Mouse (Mus musculus): ENCODE measurements around the gene Dlx5.

Dlx5 gene

GRCm38 (mm10) chr6:6876231-6876630 lies 5.7 kb downstream of the Dlx5 start:
- DNase-seq (ENCODE audit: low read depth) = no peak

DNA sequence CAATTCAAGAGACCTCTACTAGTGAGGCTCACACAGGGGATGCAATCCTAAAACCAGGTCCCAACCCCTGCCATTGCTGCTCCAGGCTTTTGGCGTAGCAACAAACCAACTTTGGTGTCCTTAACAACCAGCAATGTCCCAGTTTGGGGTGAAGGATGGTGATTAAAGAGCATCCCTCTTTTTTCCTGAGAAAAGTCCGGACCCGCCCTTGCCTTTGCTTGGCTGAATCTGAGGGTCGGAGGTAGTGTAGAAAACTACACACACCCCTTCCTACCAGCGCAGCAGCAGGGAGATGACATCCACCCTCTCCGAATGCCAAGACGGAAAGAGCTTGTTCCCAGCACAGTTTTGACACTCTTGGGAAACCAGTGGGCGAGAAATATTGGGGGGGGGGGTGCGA lies 6.2 kb downstream of the Dlx5 start:
- no peak for DNase-seq (ENCODE audit: low read depth)

GRCm38 (mm10) chr6:6875136-6875535 lies 6.7 kb downstream of the Dlx5 start:
- DNase-seq (ENCODE audit: low read depth) = no peak

DNA sequence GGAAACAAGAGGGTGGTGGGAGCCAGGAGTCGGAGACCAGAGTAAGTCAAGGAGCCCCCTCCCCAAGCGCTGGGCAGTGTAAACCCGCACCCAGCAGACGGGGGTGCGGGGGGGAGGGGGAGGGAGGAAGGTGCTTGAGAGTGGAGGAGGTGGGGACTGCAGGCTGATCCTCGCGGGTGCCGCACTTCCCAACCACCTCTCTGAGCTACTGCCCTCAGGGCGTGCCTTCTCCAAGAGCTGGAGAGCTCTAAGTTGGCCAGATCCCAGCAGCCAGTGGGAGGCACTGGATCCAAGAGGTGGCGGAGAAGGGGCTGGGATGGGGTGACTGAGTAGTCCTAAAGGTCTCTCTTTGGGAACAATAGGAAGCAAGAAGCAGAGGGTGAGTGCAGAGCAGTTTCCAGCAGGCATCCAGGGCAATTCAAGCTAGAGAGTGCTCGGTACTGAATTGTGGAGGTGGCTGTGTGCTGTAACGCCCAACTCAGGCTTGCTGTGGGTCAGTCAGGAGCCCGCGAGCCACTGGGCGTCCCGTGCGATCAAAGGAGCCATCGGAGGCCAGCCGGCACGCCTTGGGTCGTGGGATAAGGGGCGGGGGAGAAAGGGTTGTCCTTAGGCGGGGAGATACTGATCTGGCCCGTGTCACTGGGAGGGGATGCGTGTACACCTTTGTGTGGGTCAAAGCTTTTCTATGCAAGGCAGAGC lies 7.7 kb downstream of the Dlx5 start:
- no peak for DNase-seq (ENCODE audit: low read depth)

DNA sequence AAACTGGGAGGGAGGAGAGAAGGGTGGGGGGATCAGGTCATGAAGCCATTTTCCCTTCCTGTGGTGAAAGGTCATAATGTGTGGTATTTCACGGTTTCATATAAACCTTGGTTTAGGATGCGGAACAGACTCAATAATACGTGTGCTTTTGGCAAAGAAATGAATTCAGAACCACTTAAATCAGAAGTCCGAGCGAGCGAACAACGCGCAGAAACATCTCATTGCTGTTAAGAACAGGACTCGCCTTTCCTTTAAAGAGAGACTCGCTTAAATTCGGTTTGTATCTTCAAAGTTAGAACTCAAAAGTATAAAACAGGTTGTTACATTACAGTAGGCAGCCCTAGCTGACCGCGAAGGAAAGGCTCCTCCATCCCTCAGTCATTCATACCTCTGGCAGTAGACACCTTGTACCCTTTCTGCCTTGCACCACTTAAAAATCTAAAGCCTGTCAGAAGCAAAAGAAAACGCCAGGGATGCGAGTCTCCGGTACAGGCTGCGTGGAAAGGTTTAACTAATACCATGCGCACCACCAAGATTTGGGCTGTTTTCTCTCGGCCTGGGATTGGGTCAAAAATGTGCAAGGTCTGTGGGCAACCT lies 8.3 kb downstream of the Dlx5 start:
- DNase-seq (ENCODE audit: low read depth) = no peak

DNA sequence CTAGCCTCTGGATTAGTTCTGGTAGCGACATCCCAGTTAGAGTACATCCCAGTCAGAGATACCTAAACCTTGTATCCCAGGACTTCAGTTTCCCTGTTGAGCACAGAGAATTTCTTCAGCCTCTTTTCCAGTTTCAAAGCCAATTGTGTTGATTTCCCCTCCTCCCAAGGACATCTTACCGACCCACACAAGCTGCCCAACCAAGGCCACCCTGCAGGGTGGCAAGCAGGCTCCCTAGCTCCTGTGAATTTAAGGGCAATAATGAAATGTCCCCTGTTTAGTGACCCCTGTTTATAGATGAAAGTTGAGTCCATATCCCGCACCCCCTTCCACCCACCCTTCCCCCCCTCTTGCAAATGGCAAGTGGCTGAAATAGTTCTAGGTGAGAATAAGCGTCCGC lies 9.0 kb downstream of the Dlx5 start:
- DNase-seq (ENCODE audit: low read depth) = no peak

- no peak for DNase-seq (ENCODE audit: low read depth)
Measured at GRCm38 (mm10) chr6:6871692-6872091, 10.2 kb downstream of the Dlx5 start.

DNA sequence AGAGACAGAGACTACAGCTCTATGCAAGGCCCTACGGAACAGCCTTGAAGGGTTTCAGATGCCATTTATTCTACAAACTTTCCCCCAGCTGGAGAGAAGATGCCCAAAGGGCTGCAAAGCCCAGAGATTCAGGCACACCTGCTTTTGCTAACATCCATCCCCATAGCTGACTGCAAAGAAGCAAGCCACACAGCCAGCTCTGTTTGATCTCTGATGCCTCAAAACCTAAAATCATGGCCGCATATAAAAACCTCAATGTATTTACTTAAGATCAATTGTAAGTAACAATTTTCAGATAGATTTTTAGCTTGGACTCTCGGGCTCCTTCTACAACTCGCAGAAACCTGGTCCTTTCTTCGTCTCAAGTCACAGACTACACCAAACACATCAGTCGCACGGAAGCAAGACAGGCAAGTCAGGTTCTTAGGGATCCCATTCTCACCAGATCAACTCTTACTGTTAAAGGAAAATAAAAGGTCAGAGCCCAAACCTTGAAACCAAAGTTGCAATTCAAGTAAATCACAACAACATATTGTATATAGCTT lies 10.9 kb downstream of the Dlx5 start:
- DNase-seq (ENCODE audit: low read depth) = no peak

- no peak for DNase-seq (ENCODE audit: low read depth)
Measured at GRCm38 (mm10) chr6:6869961-6870800, 11.7 kb downstream of the Dlx5 start.

DNA sequence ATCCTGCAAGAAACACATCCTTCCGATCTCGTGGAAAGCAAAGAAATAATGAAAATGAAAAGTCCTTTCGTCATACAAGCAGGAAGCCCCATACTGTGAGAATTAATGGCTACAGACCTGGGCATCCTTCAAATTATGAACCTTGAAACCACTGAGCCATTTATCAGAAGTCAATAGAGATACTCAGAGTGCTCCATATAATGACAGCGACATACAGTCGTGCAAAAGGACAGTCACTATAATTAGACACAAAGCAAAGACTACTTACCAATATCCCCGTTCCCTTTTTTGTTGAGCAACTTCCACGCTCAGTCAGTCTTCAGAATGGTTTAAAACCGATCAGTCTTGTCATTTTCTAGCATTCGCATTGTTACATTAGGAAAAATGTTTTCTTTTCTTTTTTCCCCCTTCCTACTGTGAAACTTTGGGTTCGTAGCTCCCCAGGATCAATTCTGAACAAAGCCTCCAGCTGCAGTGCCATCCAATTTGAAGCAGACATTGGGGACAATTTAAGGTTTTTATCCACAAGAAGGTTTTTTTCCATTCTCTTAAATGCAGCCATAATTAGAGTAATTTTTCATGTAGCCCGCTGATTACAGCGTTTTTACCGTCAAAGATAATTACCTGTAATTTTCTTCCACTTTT lies 12.7 kb downstream of the Dlx5 start:
- no peak for DNase-seq (ENCODE audit: low read depth)

DNA sequence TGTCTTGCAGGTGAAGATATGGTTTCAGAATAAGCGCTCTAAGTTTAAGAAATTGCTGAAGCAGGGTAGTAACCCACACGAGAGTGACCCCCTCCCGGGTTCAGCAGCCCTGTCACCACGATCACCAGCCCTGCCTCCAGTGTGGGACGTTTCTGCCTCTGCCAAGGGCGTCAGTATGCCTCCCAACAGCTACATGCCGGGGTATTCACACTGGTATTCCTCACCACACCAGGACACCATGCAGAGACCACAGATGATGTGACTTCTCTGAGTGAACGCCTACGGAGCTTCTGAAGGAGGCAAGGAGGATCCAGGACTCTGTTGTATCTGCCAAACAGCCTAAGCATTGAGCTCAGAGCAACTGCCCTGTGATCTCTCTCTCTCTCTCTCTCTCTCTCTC lies 14.9 kb downstream of the Dlx5 start:
- DNase-seq (ENCODE audit: low read depth) = no peak

- no peak for DNase-seq (ENCODE audit: low read depth)
Measured at GRCm38 (mm10) chr6:6864441-6865440, 17.1 kb downstream of the Dlx5 start.

- no peak for DNase-seq (ENCODE audit: low read depth)
Measured at GRCm38 (mm10) chr6:6863955-6864354, 17.9 kb downstream of the Dlx5 start.

- DNase-seq (ENCODE audit: low read depth) = no peak
Measured at GRCm38 (mm10) chr6:6863160-6863870, 18.6 kb downstream of the Dlx5 start, which contains the start of gene Dlx6. Dlx6 (plus strand) TSS chr6:6863334.

GRCm38 (mm10) chr6:6862611-6863010 lies 19.3 kb downstream of the Dlx5 start:
- DNase-seq (ENCODE audit: low read depth) = no peak

DNA sequence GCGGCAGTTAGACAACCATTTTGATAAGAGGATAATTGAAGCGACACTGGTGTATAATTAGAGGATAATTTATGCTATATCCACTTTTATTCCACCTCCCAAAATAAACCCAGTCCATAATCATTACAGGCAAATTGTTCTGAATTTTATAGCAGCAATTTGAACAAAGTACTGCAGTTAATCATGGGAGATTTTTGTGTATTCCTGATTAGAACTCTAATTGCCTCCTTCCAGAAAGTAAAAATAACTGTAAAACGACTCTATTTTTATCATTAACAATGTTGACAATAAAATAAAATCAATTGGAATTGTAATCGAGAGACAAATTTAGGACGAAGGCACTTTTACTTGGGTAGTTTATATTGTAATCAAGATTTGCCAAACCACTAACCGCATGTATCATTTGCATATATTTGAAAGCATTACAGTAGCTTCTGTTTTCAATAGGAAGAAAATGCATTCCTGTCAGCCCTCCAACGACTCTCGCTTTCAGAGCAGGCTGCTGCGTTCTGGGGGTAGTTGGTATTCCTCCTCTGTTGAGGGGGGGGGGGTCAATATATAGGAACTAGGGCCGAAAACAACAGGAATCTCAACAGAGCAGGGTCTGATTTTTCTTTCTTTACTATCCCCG lies 20.0 kb downstream of the Dlx5 start:
- DNase-seq (ENCODE audit: low read depth) = no peak

- DNase-seq (ENCODE audit: low read depth) = no peak
Measured at GRCm38 (mm10) chr6:6861086-6861797, 20.6 kb downstream of the Dlx5 start.

- no peak for DNase-seq (ENCODE audit: low read depth)
Measured at GRCm38 (mm10) chr6:6860411-6861085, 21.3 kb downstream of the Dlx5 start.
